22 mouse cellular contexts compared by ENCODE assay signal in genomic region chr1:51856946-51857345, GRCm38 (mm10). TPM values are rescaled to one million over a fixed set of nuclear protein-coding genes. Genes with fewer than 3 reads are reported as not detected.
DNase-seq lines count a peak whose midpoint lies in the region; ATAC-seq lines count a peak whose summit lies in the region.
"Had no signal": no experiment of that assay in that cellular context is flagged by ENCODE, and none has a peak within 500 bp of the region (broad histone marks: within the 10 kb centered on the region; RNA-seq: fewer than 3 reads in every experiment).

No protein-coding gene starts in this region.

- peak overlapping the region; percentile 45; the same call in 1 of the 2 replicates for H3K27ac ChIP-seq in liver, embryonic 15.5 days (replicated peaks)
- H3K27ac ChIP-seq in midbrain, embryonic 10.5 days (replicated peaks) = no peak overlapping the region
- H3K27ac ChIP-seq: embryonic facial prominence, embryonic 15.5 days; forebrain, embryonic 10.5 days; gastrocnemius, adult 2 months; heart, embryonic 13.5 days; hindbrain, embryonic 14.5 days had no signal

- H3K36me3 ChIP-seq in liver, embryonic 15.5 days (replicated peaks) = no peaks in the 10 kb centered on the region
- peaks cover 31% of the 10 kb centered on the region for H3K36me3 ChIP-seq in midbrain, embryonic 10.5 days

- WGBS in liver, embryonic 15.5 days (ENCODE audit: insufficient replicate concordance) = 52% methylated on average over 4 of the region's 4 CpGs
- WGBS in midbrain, embryonic 10.5 days = 85% methylated on average over 4 of the region's 4 CpGs

- ATAC-seq in liver, embryonic 15.5 days (ENCODE audit: insufficient read depth) = 0 out of 2 replicates have a peak, but pooled peaks have one; percentile 41
- ATAC-seq: forebrain, embryonic 14.5 days had no signal

- intact Hi-C loops in heart, postnatal 36 days (cut with DNase I) = no loop called here

- H3K9me3 ChIP-seq in liver, embryonic 15.5 days (replicated peaks) = no peaks in the 10 kb centered on the region
- H3K9me3 ChIP-seq in midbrain, embryonic 10.5 days (replicated peaks) = no peaks in the 10 kb centered on the region
- H3K9me3 ChIP-seq: embryonic facial prominence, embryonic 15.5 days; forebrain, embryonic 10.5 days; heart, embryonic 13.5 days had no signal

- peak; percentile 74 for DNase-seq in heart, adult 11 months
- DNase-seq in heart, postnatal 36 days = no peak
- DNase-seq in lung, postnatal 36 days = peak; percentile 31
- DNase-seq in lung, postnatal 10 days = no peak
- peak; percentile 17 for DNase-seq in yolk sac, embryonic 10.5 days (ENCODE audit: low spot score)
- no peak for DNase-seq in cerebellum, adult 9-10 months
- no peak for DNase-seq in midbrain, embryonic 10.5 days (ENCODE audit: low spot score)
- DNase-seq: adrenal gland, postnatal 10 days; cerebellum, adult 11 months; cerebellum, adult 8-10 months; cerebellum, postnatal 25 days; gastrocnemius, adult 2 months; gastrocnemius, postnatal 25 days; heart, postnatal 4 days had no signal

- H3K4me1 ChIP-seq in liver, embryonic 15.5 days (replicated peaks) = no peaks in the 10 kb centered on the region; the same call in 1 of the 2 replicates
- H3K4me1 ChIP-seq in midbrain, embryonic 10.5 days = no peaks in the 10 kb centered on the region

- H3K4me3 ChIP-seq in liver, embryonic 15.5 days (replicated peaks) = no peak overlapping the region
- H3K4me3 ChIP-seq in midbrain, embryonic 10.5 days = no peak overlapping the region
- H3K4me3 ChIP-seq: embryonic facial prominence, embryonic 15.5 days; erythroblast, embryonic 14.5 days; forebrain, embryonic 10.5 days; gastrocnemius, adult 2 months; heart, embryonic 13.5 days had no signal

- H3K9ac ChIP-seq in liver, embryonic 15.5 days = no peak overlapping the region
- H3K9ac ChIP-seq: embryonic facial prominence, embryonic 15.5 days; heart, embryonic 13.5 days; hindbrain, embryonic 14.5 days had no signal

- H3K27me3 ChIP-seq in liver, embryonic 15.5 days = no peaks in the 10 kb centered on the region
- H3K27me3 ChIP-seq in midbrain, embryonic 10.5 days (ENCODE audit: low read depth, poor library complexity, severe bottlenecking) = no peaks in the 10 kb centered on the region
- H3K27me3 ChIP-seq: embryonic facial prominence, embryonic 15.5 days; heart, embryonic 13.5 days had no signal

- no peak overlapping the region for H3K4me2 ChIP-seq in liver, embryonic 15.5 days
- H3K4me2 ChIP-seq: embryonic facial prominence, embryonic 15.5 days; heart, embryonic 13.5 days; hindbrain, embryonic 14.5 days had no signal

RNA-seq across cellular contexts. Expression of gene Myo1b, which starts 58.9 kb away (rescaled TPM):
- total RNA-seq in heart, postnatal 36 days (2021) = 10 to 100 TPM; 25.3 to 30.9 TPM
- 8.1 and 8.2 TPM in 2 replicates for polyA plus RNA-seq in liver, embryonic 15.5 days (2015; fragmentation: Nextera tagmentation; extraction: Ambion mirVana)
- polyA plus RNA-seq in midbrain, embryonic 10.5 days (2016; fragmentation: Nextera tagmentation; extraction: Ambion mirVana) = 73.0 and 78.9 TPM in 2 replicates
- total RNA-seq: MEL had no signal
- polyA plus RNA-seq: erythroblast, embryonic 14.5 days had no signal

Comparison
In these comparisons a context has a peak if more than half of its experiments do, and no peak if none do; other contexts are left out.
1. DNase-seq: peak in heart, adult 11 months (single experiment), lung, postnatal 36 days (single experiment) and yolk sac, embryonic 10.5 days (single experiment); none in heart, postnatal 36 days (0 of 2), lung, postnatal 10 days (single experiment), cerebellum, adult 9-10 months (single experiment) and midbrain, embryonic 10.5 days (single experiment).